In genomic region chr2:52900780-52901179, GRCm38 (mm10) we compare ENCODE assay signal across 21 mouse cellular contexts. TPM values are rescaled to one million over a fixed set of nuclear protein-coding genes. Genes with fewer than 3 reads are reported as not detected.
A peak's percentile ranks its signal among the peaks of the same experiment; 100 is the strongest.
DNase-seq lines count a peak whose midpoint lies in the region; ATAC-seq and TF ChIP-seq lines count a peak whose summit lies in the region.
"Had no signal": no experiment of that assay in that cellular context is flagged by ENCODE, and none has a peak within 500 bp of the region (broad histone marks: within the 10 kb centered on the region; RNA-seq: fewer than 3 reads in every experiment).

No protein-coding gene starts in this region.

- H3K36me3 ChIP-seq in embryonic facial prominence, embryonic 12.5 days: no peaks in the 10 kb centered on the region
- H3K36me3 ChIP-seq in embryonic facial prominence, embryonic 10.5 days (replicated peaks): no peaks in the 10 kb centered on the region
- no peaks in the 10 kb centered on the region for H3K36me3 ChIP-seq in MEL (ENCODE audit: control insufficient read depth in 1 of 2, insufficient read depth in 2 of 2, low read length in 2 of 2)
- H3K36me3 ChIP-seq in embryonic facial prominence, embryonic 14.5 days (ENCODE audit: control insufficient read depth, insufficient read depth, low read length): no peaks in the 10 kb centered on the region
- H3K36me3 ChIP-seq in midbrain, postnatal 0 days (ENCODE audit: insufficient read depth, low read length): no peaks in the 10 kb centered on the region
- H3K36me3 ChIP-seq: embryonic facial prominence, embryonic 15.5 days; forebrain, embryonic 15.5 days; hindbrain, embryonic 12.5 days had no signal

- H3K9ac ChIP-seq in embryonic facial prominence, embryonic 12.5 days: no peak overlapping the region
- H3K9ac ChIP-seq in MEL (ENCODE audit: control insufficient read depth, low read depth, low read length, poor library complexity, severe bottlenecking): no peak overlapping the region
- no peak overlapping the region for H3K9ac ChIP-seq in embryonic facial prominence, embryonic 14.5 days (ENCODE audit: low read depth, low read length)
- H3K9ac ChIP-seq in midbrain, postnatal 0 days (replicated peaks; ENCODE audit: low read length, poor library complexity, severe bottlenecking): no peak overlapping the region
- H3K9ac ChIP-seq: embryonic facial prominence, embryonic 15.5 days; forebrain, embryonic 15.5 days; hindbrain, embryonic 12.5 days had no signal

- H3K79me2 ChIP-seq in MEL (ENCODE audit: control insufficient read depth, insufficient read depth, low read length, poor library complexity): no peaks in the 10 kb centered on the region

- H3K4me1 ChIP-seq in embryonic facial prominence, embryonic 12.5 days: peaks cover 39% of the 10 kb centered on the region
- peaks cover 48% of the 10 kb centered on the region for H3K4me1 ChIP-seq in embryonic facial prominence, embryonic 10.5 days
- H3K4me1 ChIP-seq in MEL (ENCODE audit: control insufficient read depth in 1 of 2, insufficient read depth in 2 of 2, low read length in 2 of 2): no peaks in the 10 kb centered on the region
- peaks cover 51% of the 10 kb centered on the region for H3K4me1 ChIP-seq in embryonic facial prominence, embryonic 14.5 days (ENCODE audit: control insufficient read depth, insufficient read depth, low read length)
- H3K4me1 ChIP-seq in midbrain, postnatal 0 days (ENCODE audit: insufficient read depth, low read length): no peaks in the 10 kb centered on the region

- no peaks in the 10 kb centered on the region for H3K27me3 ChIP-seq in embryonic facial prominence, embryonic 12.5 days
- no peaks in the 10 kb centered on the region for H3K27me3 ChIP-seq in embryonic facial prominence, embryonic 10.5 days (replicated peaks; ENCODE audit: low read depth, poor library complexity, severe bottlenecking)
- H3K27me3 ChIP-seq in MEL (ENCODE audit: control insufficient read depth in 1 of 2, insufficient read depth in 2 of 2, low read length in 2 of 2): no peaks in the 10 kb centered on the region
- no peaks in the 10 kb centered on the region for H3K27me3 ChIP-seq in embryonic facial prominence, embryonic 14.5 days (replicated peaks; ENCODE audit: control insufficient read depth, insufficient read depth, low read length)
- no peaks in the 10 kb centered on the region for H3K27me3 ChIP-seq in midbrain, postnatal 0 days (ENCODE audit: insufficient read depth, low read length)
- H3K27me3 ChIP-seq: embryonic facial prominence, embryonic 15.5 days; forebrain, embryonic 15.5 days; hindbrain, embryonic 12.5 days had no signal

- no peak for DNase-seq in embryonic facial prominence, embryonic 10.5 days (ENCODE audit: low spot score)
- DNase-seq in MEL (ENCODE audit: low read depth, low spot score): peak; percentile 2
- no peak for DNase-seq in embryonic facial prominence, embryonic 14.5 days (ENCODE audit: low spot score)
- no peak for DNase-seq in retina, postnatal 1 day
- no peak for DNase-seq in midbrain, postnatal 0 days (ENCODE audit: low spot score)
- DNase-seq: adrenal gland, postnatal 10 days; adrenal gland, postnatal 36 days; cerebellum, adult 18-20 months; cerebellum, adult 9-10 months; cerebellum, postnatal 14 days; gastrocnemius, postnatal 36 days had no signal

- no peak for TF ChIP-seq RAD21 in MEL (IDR thresholded peaks at IDR 0.05; ENCODE audit: low read depth, low read length)

- H3K27ac ChIP-seq in embryonic facial prominence, embryonic 12.5 days: peak overlapping the region; percentile 43; the same call in 1 of the 2 replicates
- no peak overlapping the region for H3K27ac ChIP-seq in embryonic facial prominence, embryonic 10.5 days (replicated peaks)
- H3K27ac ChIP-seq in MEL (ENCODE audit: control insufficient read depth, low read depth, low read length): no peak overlapping the region
- peak overlapping the region; percentile 58; the same call in 1 of the 2 replicates for H3K27ac ChIP-seq in embryonic facial prominence, embryonic 14.5 days (replicated peaks; ENCODE audit: low read depth, low read length)
- H3K27ac ChIP-seq in midbrain, postnatal 0 days (ENCODE audit: low read depth, low read length): no peak overlapping the region
- H3K27ac ChIP-seq: embryonic facial prominence, embryonic 15.5 days; forebrain, embryonic 15.5 days; hindbrain, embryonic 12.5 days had no signal

- no peak for TF ChIP-seq EP300 in MEL (IDR thresholded peaks at IDR 0.05; ENCODE audit: low read depth in 1 of 2, low read length in 2 of 2)

- no peak for TF ChIP-seq POLR2A in MEL (IDR thresholded peaks at IDR 0.05; ENCODE audit: control insufficient read depth in 1 of 2, insufficient read depth in 1 of 2, low read depth in 1 of 2, low read length in 2 of 2, poor library complexity in 1 of 2)

- H3K9me3 ChIP-seq in embryonic facial prominence, embryonic 12.5 days: no peaks in the 10 kb centered on the region
- H3K9me3 ChIP-seq in embryonic facial prominence, embryonic 10.5 days: no peaks in the 10 kb centered on the region
- H3K9me3 ChIP-seq in MEL (replicated peaks; ENCODE audit: insufficient read depth, low read length): no peaks in the 10 kb centered on the region
- no peaks in the 10 kb centered on the region for H3K9me3 ChIP-seq in embryonic facial prominence, embryonic 14.5 days (ENCODE audit: control insufficient read depth, low read length)
- H3K9me3 ChIP-seq in midbrain, postnatal 0 days (ENCODE audit: low read length): no peaks in the 10 kb centered on the region
- H3K9me3 ChIP-seq: embryonic facial prominence, embryonic 15.5 days; forebrain, embryonic 15.5 days; hindbrain, embryonic 12.5 days had no signal

- 89% methylated on average over 4 of the region's 4 CpGs for WGBS in embryonic facial prominence, embryonic 12.5 days
- 94% methylated on average over 4 of the region's 4 CpGs for WGBS in embryonic facial prominence, embryonic 10.5 days
- 95% methylated on average over 4 of the region's 4 CpGs for WGBS in embryonic facial prominence, embryonic 14.5 days
- WGBS in midbrain, postnatal 0 days: 97% methylated on average over 4 of the region's 4 CpGs

- no peak for TF ChIP-seq CTCF in MEL (IDR thresholded peaks at IDR 0.05 in 2 of 3, conservative IDR thresholded peaks at IDR 0.05 in 1 of 3; ENCODE audit: control insufficient read depth in 1 of 3, insufficient read depth in 1 of 3, low read depth in 2 of 3, low read length in 3 of 3, poor library complexity in 1 of 3, severe bottlenecking in 1 of 3)
- TF ChIP-seq CTCF in midbrain, postnatal 0 days (IDR thresholded peaks at IDR 0.05): no peak

- no peak overlapping the region for H3K4me2 ChIP-seq in embryonic facial prominence, embryonic 12.5 days (replicated peaks)
- no peak overlapping the region for H3K4me2 ChIP-seq in embryonic facial prominence, embryonic 14.5 days (ENCODE audit: low read depth, low read length)
- H3K4me2 ChIP-seq in midbrain, postnatal 0 days (ENCODE audit: low read depth, low read length, poor library complexity, severe bottlenecking): no peak overlapping the region
- H3K4me2 ChIP-seq: embryonic facial prominence, embryonic 15.5 days; forebrain, embryonic 15.5 days; heart, embryonic 11.5 days; hindbrain, embryonic 12.5 days had no signal

- no peak overlapping the region for H3K4me3 ChIP-seq in embryonic facial prominence, embryonic 12.5 days
- no peak overlapping the region for H3K4me3 ChIP-seq in embryonic facial prominence, embryonic 10.5 days
- no peak overlapping the region for H3K4me3 ChIP-seq in MEL (ENCODE audit: control insufficient read depth in 1 of 2, insufficient read depth in 1 of 2, low read depth in 2 of 2, low read length in 2 of 2)
- no peak overlapping the region for H3K4me3 ChIP-seq in embryonic facial prominence, embryonic 14.5 days (ENCODE audit: low read depth, low read length)
- H3K4me3 ChIP-seq in midbrain, postnatal 0 days (ENCODE audit: low read depth, low read length): no peak overlapping the region
- H3K4me3 ChIP-seq: embryonic facial prominence, embryonic 15.5 days; forebrain, embryonic 15.5 days; hindbrain, embryonic 12.5 days had no signal

- no peak for ATAC-seq in embryonic facial prominence, embryonic 12.5 days (ENCODE audit: insufficient number of reproducible peaks, insufficient read depth, low FRiP score, low TSS enrichment)
- ATAC-seq in embryonic facial prominence, embryonic 14.5 days (ENCODE audit: low read depth): no peak
- ATAC-seq in megakaryocyte-erythroid progenitor cell, adult 5-6 weeks (replicated peaks; ENCODE audit: low FRiP score, low TSS enrichment, poor library complexity, severe bottlenecking): no peak
- ATAC-seq in midbrain, postnatal 0 days (ENCODE audit: low FRiP score): no peak
- ATAC-seq: CD4-positive, CD25-positive, alpha-beta regulatory T cell, adult 4 months; forebrain, embryonic 15.5 days; hindbrain, embryonic 16.5 days; inflammation-experienced regulatory T-cells, adult 6 months; intestine, embryonic 16.5 days had no signal

TF ChIP-seq in MEL, 35 proteins besides CTCF, POLR2A, EP300 and RAD21 (continues in another document):
- TF ChIP-seq ZKSCAN1 (IDR thresholded peaks at IDR 0.05; ENCODE audit: low read depth, low read length) (no peak), TAL1 (IDR thresholded peaks at IDR 0.05; ENCODE audit: low read length) (no peak), TBP (IDR thresholded peaks at IDR 0.05; ENCODE audit: low read depth, low read length) (no peak), POLR2AphosphoS2 (IDR thresholded peaks at IDR 0.05; ENCODE audit: low read length) (no peak), HCFC1 (IDR thresholded peaks at IDR 0.05; ENCODE audit: low read depth, low read length) (no peak), MAZ (IDR thresholded peaks at IDR 0.05; ENCODE audit: low read depth, low read length) (no peak), CHD1 (IDR thresholded peaks at IDR 0.05; ENCODE audit: low read depth, low read length) (no peak), TCF12 (IDR thresholded peaks at IDR 0.05; ENCODE audit: low read depth, low read length) (no peak), KAT2A (conservative IDR thresholded peaks at IDR 0.05; ENCODE audit: low read depth, low read length) (no peak), BHLHE40 (IDR thresholded peaks at IDR 0.05; ENCODE audit: borderline replicate concordance, low read depth, low read length) (no peak), UBTF (IDR thresholded peaks at IDR 0.05; ENCODE audit: borderline replicate concordance, insufficient read depth, low read depth, low read length) (no peak)

RNA-seq across cellular contexts. Expression of gene Fmnl2, which starts 43.1 kb away (rescaled TPM):
- polyA plus RNA-seq in embryonic facial prominence, embryonic 12.5 days (2016; fragmentation: Nextera tagmentation; extraction: Ambion mirVana): 13.8 and 14.6 TPM in 2 replicates
- polyA plus RNA-seq in embryonic facial prominence, embryonic 10.5 days (2016; fragmentation: Nextera tagmentation; extraction: Ambion mirVana): 6.0 and 7.3 TPM in 2 replicates
- total RNA-seq in MEL (2012; rRNA removed): not detected in 2 replicates
- not detected for polyA plus RNA-seq in MEL (2012; ENCODE audit: insufficient read depth in 1 of 2, insufficient read length in 2 of 2, low read depth in 1 of 2, low replicate concordance in 2 of 2, missing spikeins in 1 of 2)
- polyA plus RNA-seq in embryonic facial prominence, embryonic 14.5 days (2014; fragmentation: Nextera tagmentation; extraction: Ambion mirVana): 9.9 and 10.4 TPM in 2 replicates
- total RNA-seq in megakaryocyte-erythroid progenitor cell, adult 5-6 weeks (2014; fragmentation: Nextera tagmentation): 0.35 TPM in 1 of 2 replicates, not detected in the other
- 0.70 and 0.76 TPM in 2 replicates for total RNA-seq in megakaryocyte-erythroid progenitor cell, adult 5-6 weeks (2017)
- total RNA-seq in midbrain, postnatal 0 days (2014; rRNA removed): 27.0 and 32.7 TPM in 2 replicates
- polyA plus RNA-seq in midbrain, postnatal 0 days (2015; fragmentation: Nextera tagmentation; extraction: Ambion mirVana): 6.9 and 8.4 TPM in 2 replicates

Comparison
In these comparisons a context has a peak if more than half of its experiments do, and no peak if none do; other contexts are left out.
1. H3K27ac ChIP-seq: peak in embryonic facial prominence, embryonic 12.5 days (single experiment) and embryonic facial prominence, embryonic 14.5 days (single experiment); none in embryonic facial prominence, embryonic 10.5 days (single experiment), MEL (single experiment) and midbrain, postnatal 0 days (single experiment).